Mouse (Mus musculus): Measurements from ENCODE around the gene Nanog.
"Not testable (repeated sequence)": the region's sequence is repeated elsewhere in the genome, so short reads cannot be mapped to it uniquely, and the experiment has no call there.

The Nanog gene

DNA sequence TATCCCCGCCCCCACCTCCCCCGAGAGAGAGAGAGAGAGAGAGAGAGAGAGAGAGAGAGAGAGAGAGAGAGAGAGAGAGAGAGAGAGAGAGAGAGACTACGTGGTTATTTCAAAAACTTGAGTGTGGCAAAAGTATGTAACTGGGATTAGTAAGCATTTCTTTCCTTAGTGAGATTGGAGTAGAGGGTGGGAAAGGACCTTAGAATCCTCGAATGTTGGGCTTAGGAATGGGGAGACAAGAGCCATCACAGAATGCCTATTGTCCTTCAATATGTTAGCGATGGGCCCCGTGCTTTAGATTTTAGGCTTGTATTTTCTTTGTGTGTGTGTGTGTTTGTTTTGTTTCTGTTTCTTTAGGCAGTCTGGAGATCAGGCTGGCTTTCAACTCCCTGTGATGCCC, 4.0 kb upstream of the Nanog start:
- no peak for DNase-seq

DNA sequence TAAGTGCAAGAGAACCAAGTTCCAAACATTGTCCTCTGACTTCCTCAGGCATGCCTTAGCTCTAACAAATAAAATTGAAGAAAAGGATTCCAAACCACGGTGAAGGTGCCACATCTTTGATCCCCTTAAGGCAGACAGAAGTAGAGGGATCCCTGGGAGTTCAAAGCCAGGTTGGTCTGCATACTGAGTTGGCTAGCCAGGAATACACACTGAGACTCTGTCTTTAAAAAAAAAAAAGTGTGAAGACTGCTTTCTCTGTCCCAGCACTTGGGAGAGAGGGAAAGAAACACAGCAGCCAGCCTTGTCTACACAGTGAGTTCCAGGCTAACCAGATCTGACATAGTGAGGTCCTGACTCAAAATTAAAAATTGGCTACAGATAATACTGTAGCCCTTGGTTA, 3.6 kb upstream of the Nanog start:
- DNase-seq: no peak

DNA sequence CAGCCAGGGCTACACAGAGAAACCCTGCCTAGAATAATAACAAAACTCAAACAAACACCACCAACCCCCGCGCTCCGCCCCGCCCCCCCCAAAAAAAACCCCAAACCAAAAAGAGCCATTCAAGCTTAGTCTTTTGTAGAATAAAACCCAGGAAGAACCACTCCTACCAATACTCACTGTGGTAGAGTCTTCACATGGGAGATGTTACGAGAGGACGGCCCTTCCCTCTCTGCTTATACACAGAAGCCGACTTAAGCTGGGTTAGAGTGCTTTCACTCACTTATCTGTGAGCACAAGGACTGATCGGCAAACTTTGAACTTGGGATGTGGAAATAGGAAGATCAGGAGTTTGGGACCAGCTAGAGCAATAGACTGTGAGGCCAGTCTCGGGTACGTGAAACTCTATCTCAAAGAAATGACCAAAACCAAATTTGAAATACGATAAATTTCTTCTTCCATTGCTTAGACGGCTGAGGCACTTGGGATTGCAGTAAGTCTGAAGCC, 900 bp upstream of the Nanog start:
- no peak for DNase-seq

DNA sequence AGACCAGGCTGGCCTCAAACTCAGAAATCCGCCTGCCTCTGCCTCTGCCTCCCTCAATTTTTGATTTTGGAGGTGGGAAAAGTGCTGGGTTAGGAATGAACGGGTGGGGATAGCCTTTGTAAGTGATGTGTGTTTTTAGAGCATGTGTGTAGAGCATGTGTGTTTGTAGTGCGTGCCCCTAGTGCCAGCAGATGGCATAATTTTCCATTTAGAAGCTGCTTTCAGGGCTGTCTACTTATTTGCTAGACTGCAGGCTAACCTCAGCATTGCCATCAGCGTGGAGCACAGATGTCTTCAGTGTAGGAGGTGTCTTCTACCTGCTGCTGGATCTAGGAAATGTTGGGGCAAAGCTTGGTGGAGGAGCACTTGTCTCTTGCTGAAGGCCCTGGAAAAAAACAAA, 1.5 kb downstream of the Nanog start:
- no peak for DNase-seq

DNA sequence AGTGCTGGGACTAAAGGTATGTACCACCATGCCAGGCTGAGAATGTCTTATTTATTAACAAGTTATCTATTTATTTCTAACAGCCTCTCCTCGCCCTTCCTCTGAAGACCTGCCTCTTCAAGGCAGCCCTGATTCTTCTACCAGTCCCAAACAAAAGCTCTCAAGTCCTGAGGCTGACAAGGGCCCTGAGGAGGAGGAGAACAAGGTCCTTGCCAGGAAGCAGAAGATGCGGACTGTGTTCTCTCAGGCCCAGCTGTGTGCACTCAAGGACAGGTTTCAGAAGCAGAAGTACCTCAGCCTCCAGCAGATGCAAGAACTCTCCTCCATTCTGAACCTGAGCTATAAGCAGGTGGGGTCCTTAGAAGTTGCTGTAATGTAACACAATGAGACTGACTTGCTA, 4.2 kb downstream of the Nanog start:
- DNase-seq: no peak

DNA sequence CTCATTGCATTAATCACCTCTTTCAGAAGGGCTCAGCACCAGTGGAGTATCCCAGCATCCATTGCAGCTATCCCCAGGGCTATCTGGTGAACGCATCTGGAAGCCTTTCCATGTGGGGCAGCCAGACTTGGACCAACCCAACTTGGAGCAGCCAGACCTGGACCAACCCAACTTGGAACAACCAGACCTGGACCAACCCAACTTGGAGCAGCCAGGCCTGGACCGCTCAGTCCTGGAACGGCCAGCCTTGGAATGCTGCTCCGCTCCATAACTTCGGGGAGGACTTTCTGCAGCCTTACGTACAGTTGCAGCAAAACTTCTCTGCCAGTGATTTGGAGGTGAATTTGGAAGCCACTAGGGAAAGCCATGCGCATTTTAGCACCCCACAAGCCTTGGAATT, 5.8 kb downstream of the Nanog start:
- not testable (repeated sequence) for DNase-seq

DNA sequence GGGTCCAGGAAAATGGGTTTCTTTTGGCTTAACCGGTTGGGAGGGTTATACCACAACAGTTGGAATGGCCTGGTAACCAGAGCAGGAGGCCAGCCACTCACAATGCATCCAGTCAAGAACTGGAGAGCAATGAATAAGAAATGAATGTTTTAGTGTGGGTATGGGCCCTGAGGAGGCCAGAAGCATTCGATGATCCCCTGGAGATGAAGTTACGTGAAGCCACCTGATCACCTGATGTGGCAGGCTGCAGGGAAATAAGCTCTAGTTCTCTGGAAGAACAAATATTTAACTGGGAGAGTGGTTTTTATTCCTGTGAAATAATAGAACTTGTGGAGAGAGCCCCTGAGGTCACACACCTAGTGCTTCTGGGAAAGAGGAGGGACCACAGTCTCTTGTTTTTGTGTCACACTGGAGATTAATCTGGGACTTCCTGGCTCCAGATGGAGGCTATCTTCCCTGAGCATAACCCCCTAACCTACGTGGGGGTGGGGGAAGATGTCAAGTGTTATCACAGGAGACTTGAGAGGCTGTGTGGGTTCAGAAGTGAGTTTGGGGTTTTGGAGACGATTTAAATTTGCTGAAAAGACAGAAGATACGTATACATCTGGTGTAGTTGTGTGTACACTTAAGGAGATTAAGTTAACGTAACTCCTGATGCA, 7.5 kb downstream of the Nanog start:
- no peak for DNase-seq

DNA sequence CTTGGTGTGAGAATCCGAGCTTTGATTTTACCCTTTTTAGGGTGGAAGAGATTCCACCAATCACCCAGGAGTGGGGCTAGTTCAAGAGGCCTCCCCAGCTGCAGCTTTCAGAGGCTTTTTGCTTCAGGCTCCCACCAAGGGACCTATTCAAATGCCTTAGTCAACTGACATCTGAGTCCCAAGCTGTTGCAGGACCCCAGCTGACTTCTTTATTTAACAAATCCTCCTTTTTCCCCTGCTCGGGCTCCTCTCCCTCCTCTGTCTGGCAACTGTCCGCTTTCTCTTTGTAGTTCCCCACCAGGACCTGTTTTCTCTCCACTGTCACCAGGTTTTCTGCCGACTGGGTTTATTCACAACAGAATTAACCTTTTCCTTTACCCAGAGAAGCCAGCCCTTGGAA, 8.6 kb downstream of the Nanog start:
- no peak for DNase-seq

DNA sequence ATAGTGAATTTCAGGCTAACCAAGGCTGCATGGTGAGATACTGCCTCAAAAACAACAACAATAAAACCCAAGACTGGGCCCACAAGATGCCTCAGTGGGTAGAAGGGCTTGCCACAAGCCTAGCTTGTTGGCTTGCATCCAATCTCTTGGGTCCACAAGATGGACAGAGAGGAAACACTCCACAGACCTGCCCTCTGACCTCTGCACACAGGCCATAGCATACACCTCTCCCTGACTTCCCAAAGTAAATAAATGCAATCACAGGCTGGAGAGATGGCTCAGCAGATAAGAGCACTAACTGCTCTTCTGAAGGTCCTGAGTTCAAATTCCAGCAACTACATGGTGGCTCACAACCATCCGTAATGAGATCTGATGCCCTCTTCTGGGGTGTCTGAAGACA, 10.9 kb downstream of the Nanog start:
- DNase-seq: not testable (repeated sequence)

DNA sequence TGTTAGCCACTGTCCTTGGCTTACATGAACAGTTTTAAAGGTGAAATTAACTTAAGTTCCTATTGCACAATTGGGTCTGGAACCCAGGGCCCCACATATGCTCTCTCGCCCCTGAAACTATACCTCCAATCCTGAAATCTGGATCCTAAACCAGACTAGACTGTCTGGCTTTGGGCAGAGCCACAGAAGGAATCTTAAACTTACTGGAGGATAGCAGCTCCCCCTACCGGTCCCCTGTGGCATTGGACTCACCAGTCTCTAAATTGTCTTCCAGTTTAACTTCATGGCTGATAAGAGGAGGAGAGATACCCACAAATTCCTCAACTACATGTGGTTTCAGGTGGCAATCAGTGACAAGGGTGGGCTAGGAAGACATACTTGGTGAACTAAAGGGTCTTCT, 12.7 kb downstream of the Nanog start:
- DNase-seq: peak; percentile 36 to 46

DNA sequence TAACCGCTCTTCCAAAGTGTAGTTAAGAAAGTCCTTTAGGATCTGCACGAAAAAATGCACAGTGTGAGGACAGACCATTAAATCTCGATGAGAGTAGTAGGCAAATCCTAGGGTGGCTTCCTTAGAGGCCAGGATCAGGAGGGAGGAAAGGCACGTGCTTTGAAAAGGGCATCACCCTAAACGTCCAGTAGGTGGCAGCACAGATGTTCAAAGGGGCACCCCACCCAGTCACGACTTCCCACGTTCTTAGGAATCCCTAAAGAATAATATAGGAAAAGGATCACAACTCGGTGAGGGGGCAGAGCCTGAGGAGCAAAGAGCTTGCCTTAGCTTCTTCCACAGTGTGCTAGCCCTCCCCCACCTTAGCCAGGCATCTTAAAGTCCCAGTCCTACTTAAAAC, 32.7 kb downstream of the Nanog start:
- DNase-seq: peak; percentile 41 to 60

DNA sequence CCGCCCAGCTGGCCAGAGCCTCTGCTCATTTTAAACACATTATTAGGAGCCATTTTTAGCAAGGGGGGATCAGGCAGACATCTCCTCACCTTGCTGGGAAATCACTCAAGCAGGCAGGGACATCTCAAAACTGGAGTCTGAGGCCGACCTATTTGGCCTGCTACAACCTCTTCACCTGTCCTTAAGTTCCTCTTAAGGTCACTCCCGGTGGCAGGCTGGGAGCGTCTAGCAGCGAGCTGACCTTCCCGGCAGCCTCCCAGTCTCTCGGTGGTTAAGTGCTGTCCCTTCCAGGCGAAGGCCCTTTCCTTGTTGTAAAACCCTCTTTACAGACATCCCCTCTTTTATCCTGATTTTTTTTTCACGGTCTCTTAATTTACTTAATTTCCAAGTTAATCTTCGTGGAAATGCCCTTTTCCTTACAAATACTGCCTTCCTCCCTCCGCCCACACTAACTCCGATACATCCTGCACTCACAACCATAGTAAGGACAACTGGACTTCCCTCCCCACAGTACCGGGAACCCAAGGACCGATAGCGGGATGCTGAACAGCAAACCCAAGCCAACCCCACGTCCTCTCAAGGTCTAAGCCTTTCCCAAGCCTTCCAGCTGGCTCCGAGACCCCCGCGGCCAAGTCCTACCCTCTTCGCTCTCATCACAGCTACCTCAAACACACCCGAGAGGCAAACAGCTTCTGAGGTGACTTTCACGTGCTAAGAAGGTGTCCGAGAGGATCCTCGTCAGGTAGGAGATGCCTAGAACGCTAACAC, 34.4 kb downstream of the Nanog start:
- peak; percentile 13 to 19 for DNase-seq

DNA sequence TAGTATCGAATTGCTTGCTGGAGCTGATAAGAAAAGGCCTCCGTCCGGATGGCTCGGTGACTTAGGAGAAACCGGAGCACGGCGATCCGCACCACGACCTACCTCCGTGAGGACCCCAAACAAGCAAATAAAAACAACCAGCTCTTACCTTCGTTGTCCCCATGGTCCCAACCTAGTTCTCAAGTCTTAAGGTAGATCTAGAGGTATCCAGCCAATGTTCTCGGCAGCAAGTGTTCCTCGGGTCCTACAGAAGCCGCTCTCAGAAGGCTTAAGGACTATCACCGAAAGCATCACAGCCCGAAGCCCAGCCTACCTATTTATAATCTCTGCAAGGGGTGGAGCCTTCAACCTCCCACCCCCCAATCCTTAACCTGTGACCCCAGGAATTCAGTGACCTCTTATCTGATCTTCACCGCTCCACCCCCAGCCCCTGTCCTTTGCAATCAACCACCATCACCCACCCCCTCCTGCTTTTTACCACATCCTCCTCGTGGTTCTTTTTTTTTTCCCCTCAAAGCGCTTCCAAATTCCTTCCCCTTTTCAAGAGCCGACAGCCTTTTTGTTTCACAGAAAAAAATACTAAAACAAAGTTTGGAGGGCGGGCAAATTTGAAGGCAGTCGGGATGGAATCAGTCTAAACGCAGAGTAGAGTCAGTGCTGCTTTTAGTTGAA, 35.1 kb downstream of the Nanog start:
- DNase-seq: peak; percentile 46 to 50

DNA sequence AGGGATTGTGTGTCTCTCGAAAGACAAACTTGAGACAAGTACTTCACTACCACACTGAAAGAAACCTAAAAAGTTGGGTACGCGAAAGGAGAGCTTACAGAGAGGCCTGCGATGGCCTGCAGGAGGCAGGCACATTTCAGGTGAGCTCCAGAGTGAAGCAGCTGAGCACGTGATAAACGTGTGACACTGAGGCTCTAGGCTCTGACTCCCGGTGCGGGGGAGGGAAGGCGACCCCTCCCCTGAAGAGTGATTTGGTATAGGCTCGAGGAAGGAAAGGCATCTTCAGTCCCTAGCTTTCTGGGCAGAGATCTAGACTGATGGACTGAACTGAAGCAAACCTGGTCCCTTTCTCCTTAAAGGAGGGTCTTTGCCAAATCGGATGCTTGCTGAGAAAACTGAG, 36.1 kb downstream of the Nanog start:
- peak; percentile 12 to 35 for DNase-seq

DNA sequence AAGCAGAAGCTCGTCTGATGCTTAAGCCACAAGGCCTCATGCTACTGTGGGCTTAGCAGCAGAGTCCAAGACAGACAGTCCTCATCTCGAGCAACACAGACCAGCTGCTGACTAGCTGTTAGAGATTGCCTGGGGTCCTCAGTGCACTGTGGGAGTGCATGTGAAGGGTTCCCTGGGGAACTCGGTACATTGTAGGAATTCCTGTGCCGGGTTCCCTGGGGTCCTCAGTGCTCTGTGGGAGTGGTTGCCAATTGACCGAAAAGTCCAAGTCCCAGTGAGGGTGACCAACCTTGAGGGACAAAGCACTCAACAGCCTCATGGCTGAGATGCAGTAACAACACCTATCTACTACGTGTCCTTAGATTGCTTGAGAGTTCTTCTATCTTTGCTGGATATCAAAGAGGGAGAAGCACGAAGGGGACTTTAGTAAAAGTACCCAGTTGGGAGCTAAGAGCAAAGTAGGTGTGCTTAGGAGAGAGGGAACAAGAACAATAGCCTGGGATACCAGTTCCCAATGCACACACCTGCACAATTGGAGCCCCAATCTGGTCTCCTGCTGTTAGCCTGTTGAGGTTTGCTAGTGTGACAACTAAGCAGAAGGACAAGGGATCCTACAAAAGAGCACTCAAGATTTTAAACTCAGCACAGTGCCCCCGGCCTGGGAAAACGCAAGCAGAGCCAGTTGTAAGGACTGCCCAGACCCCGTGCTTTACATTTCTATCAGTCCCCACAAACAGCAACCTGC, 37.4 kb downstream of the Nanog start:
- DNase-seq: no peak

DNA sequence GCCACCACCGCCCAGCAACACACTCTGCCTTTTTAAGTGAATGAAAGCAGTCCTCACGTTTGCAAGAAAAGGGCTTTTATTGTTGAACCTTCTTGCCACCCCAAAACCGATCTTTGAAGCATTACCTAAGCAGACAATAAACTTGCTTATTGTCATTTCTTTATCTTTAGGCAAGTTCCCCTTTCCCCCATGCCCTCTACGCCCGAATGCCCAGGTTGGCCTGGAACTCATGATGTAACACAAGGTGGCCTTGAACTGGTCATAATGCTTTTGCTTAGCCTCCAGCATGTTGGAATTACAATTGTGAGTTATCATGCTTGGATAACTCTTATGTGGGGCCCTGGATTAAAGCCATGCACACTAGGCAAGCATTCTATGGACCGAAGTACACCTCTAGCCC, 43.3 kb downstream of the Nanog start:
- no peak for DNase-seq

DNA sequence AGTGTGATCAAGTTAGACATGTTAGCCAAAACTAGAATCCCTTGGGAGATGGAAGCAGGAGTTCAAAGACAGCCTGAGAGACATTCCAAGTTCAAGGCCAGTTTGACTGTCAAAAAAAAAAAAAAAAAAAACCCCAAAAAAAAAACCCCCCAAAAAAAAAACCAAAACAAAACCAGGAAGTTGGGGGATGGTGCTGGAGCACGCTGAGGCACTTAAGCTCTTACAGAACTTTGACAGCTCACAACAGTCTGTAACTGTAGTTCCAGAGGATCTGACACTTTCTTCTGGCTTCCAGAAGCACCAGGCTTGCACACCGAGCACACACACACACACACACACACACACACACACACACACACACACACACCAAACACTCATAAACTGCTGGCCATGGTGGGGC, 48.6 kb downstream of the Nanog start:
- peak in 1 of 2 experiments; percentile 26 for DNase-seq

DNA sequence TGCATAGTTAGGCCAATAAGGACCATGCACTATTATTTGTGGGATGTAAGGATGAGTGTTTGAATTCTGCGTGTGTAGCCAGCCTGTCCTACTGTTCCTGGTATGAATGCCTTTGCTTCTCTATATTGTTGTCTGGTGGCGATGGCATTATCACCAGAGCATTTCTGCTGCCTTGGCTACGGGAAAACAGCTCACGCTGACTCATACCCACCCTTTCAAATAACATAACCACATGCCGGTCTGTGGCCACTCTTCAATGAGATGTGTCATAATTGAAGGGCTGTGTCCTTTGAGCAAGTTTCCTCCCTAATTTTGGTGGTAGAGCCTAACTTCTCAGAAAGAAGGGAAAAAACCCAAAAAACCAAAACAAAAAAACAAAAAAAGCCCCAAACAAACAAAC, 51.4 kb downstream of the Nanog start:
- no peak for DNase-seq

DNA sequence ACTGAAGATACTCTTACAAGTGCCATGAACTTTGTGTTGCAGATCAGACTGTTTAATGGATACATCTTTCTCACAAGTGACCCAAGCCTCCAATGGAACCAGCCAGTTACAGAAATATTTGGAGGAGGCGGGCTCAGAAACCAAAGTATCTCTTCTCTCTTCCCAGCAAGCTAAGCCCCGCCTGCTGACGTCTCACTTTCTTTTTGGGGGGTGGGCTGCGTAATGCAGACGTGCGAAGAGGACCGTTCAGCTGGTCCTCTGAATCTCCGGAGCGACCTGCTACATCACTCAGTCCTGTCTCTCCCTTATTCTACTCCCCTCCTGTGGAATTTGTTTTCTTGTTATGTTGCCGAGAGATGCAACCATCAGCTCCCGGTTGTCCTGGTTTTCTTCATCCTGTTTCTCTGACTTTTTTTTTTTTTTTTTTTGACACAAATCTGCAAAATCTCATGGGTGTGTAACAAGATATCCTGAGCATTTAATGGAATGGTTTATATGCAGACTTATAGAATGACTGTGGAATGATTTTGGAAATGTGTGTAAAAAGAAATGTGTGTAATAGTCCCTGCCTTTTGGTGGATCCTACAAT, 53.8 kb downstream of the Nanog start:
- peak; percentile 44 to 62 for DNase-seq

DNA sequence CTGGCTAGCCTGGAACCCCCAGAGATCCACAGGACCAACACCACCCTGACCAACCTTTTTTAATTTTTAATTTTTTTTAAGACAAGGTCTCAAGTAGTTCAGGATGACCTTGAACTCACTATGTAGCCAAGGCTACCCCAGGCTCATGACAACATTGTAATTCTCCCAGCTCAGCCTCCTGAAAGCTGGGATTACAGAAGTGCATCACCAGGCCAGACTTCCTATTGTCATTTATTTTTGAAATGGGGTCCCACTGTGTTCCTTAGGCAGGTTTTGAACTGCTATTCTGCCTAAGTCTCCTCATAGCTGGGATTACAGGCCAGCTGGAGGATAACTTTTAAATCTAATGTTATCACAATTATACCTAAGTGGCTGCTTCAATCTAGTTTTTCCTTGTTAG, 54.6 kb downstream of the Nanog start:
- no peak for DNase-seq

DNA sequence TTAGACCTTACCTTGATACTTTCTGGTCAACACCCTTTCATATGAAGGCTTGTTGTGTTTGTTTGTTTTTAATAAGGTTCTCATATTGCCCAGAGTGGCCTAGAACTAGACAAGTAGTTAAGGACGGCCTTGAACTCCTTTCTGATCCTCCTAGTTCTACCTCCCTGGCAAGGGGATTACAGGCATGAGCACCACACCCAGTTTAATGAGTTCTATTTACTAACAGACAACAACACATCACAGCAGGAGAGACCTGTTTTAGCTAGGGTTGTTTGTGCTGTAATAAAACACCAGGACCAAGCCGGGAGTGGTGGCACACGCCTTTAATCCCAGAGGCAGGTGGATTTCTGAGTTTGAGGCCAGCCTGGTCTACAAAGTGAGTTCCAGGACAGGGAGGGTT, 55.2 kb downstream of the Nanog start:
- DNase-seq: no peak

DNA sequence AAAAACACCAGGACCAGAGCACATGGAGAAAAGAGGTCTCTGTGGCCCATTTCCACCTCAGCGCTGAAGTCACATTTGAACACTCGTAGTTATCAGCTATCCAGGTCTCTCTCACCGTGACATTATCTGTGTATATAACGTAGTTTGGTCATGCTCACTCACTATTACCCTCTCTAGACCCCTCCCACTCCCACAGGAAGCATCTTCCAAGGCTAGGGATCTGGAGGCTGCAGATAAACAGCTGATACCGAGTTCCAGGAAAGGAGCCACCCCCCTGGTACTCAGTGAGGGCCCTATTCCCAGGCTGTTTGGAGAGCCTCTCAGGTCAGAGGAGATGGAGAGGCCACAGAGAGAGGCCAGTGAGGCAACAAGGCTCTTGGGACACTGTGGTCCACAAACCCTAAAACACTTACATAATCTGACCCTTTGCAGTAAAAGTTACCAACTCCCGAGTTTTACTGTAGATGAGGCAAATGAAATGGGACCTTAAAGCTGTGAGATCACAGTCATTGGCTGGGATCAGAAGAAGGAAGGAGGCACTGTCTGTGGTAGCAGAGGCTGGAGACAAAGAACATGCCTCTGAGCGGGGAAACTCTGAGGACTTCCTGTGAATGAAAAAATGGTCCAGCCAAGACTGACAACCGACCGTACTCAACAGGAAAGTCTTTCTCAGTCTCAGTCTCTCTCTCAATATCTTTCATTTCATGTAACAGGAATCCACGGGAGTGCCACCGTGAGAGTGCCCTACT, 55.8 kb downstream of the Nanog start:
- DNase-seq: no peak

Data from thymus, postnatal 36 days (tissue).